Mouse (Mus musculus) embryo, embryonic 11 days (tissue): Measurements from ENCODE around the gene Serpina3i.

ENCODE experiments used
- DNase-seq: peaks from one replicate; pipeline ENCODE4 v3.0.0-alpha.2; 2015

Gene Serpina3i

DNA sequence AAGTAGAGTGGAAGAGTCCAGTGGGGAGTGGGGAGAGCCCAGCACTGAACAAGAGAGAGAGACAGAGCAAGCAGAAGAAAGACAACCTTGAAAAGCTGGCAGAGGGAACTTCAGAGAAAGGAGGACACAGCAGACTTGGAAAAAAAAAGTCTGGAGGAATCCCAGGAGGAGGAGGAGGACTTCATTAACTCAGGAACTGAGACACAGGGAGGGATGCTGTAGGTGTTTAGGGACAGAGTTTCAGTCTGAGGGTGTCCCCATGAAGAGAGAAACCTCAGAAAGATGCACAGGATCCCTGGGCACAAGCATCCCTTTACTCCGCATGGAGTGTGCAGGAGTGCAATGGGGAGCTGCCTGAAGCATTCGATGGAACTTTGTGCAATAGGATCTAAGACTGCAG is 35.1 kb downstream of the Serpina3i start:
- DNase-seq: no peak

DNA sequence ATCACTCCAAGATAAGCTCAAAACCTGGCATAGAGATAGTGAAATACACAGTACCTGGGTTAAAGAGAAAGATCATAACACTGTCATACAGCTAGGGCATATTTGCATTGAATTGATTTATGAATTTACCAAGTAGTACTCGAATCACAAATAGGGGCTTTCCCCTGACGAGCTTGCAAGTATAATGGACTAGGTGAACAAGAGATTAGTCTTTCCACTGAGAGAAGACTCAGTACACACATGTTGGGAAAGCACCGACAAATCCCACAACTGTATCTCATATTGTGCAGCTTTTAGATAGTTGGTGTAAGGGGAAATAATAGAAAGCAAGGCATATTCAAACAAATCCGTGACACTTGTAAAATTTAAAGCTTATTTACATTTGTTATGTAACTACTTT is 43.1 kb downstream of the Serpina3i start:
- DNase-seq: no peak

DNA sequence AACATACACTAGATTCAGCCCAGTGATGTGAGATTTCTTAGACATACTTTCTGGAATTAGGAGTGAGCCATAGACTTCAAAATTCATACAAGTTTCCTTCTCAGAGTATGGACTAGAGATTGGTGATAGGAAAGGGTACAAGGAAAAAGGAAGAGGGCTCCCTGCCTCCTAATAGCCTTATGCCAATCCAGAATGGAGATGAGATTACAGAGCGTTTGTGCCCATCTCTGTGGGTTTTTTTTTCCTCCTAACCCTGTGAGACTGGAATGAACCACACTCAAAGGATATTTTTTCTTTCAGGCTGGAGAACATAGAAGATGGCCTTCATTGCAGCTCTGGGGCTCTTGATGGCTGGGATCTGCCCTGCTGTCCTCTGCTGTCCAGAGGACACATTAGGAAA is 51.3 kb downstream of the Serpina3i start, which contains the start of gene Serpina3j:
Gene Serpina3j, plus strand, starts transcription at position 301 of the 400 bp plus-strand sequence.
- DNase-seq: no peak
